Mouse (Mus musculus) E14TG2a.4 (cell line): ENCODE data around the gene Itch.

Experiments
- CTCF ChIP-seq: conservative IDR thresholded peaks from 2 replicates; pipeline ENCODE4 v1.5.1; 2014; ENCODE audit warnings: low read length
- NANOG ChIP-seq: IDR thresholded peaks from 2 replicates; pipeline ENCODE4 v1.6.1; 2014; ENCODE audit warnings: borderline replicate concordance, low read length, mixed read lengths
- POU5F1 ChIP-seq: IDR thresholded peaks from 2 replicates; pipeline ENCODE4 v1.6.1; 2014; ENCODE audit warnings: low read length, borderline replicate concordance

GRCm38 (mm10) chr2:155091743-155092075, 41.6 kb upstream of the Itch start:
- TF ChIP-seq CTCF = no peak
- TF ChIP-seq POU5F1 = no peak
- TF ChIP-seq NANOG = no peak
